ENCODE assay signal across 9 mouse cellular contexts in genomic region chr13:43250653-43251052, GRCm38 (mm10). TPM values are rescaled to one million over a fixed set of nuclear protein-coding genes. Genes with fewer than 3 reads are reported as not detected.
DNase-seq lines count a peak whose midpoint lies in the region; ATAC-seq and TF ChIP-seq lines count a peak whose summit lies in the region.
"Had no signal": no experiment of that assay in that cellular context is flagged by ENCODE, and none has a peak within 500 bp of the region (broad histone marks: within the 10 kb centered on the region; RNA-seq: fewer than 3 reads in every experiment).

No protein-coding gene starts in this region.

- no peak for TF ChIP-seq CTCF in layer of hippocampus, adult 2 months (conservative IDR thresholded peaks at IDR 0.05)

- H3K4me3 ChIP-seq in layer of hippocampus, adult 2 months, result no peak overlapping the region

- H3K27ac ChIP-seq in layer of hippocampus, adult 2 months, result peak overlapping the region; percentile 40

- DNase-seq in layer of hippocampus, adult 2 months (ENCODE audit: low spot score in 2 of 2), result no peak
- DNase-seq in layer of hippocampus, postnatal 36 days, result no peak
- peak; percentile 73 to 76 for DNase-seq in lung, postnatal 4 days
- peak; percentile 33 to 41 for DNase-seq in thymus, postnatal 10 days (ENCODE audit: low spot score in 2 of 2)
- DNase-seq in right cerebral cortex, postnatal 14 days, result no peak
- no peak for DNase-seq in retina, postnatal 1 day
- no peak for DNase-seq in left cerebral cortex, adult 18-20 months (ENCODE audit: low spot score in 2 of 2)

- ATAC-seq in granulocyte monocyte progenitor cell, adult 5-6 weeks (replicated peaks; ENCODE audit: poor library complexity, severe bottlenecking), result peak; percentile 93
- ATAC-seq: Patski had no signal

RNA-seq across cellular contexts. Expression of gene Gfod1, which starts 53.3 kb away (rescaled TPM):
- 10 to 100 TPM; 94.6 to 99.3 TPM for total RNA-seq in layer of hippocampus, adult 2 months (2021)
- 100 to 1,000 TPM in 1 of 2 experiments, 10 to 100 TPM in 1; 98.0 to 109 TPM for total RNA-seq in layer of hippocampus, postnatal 36 days (2021)
- 13.2 and 13.9 TPM in 2 replicates for total RNA-seq in granulocyte monocyte progenitor cell, adult 5-6 weeks (2014; fragmentation: Nextera tagmentation)
- total RNA-seq in granulocyte monocyte progenitor cell, adult 5-6 weeks (2017), result 7.5 and 7.8 TPM in 2 replicates
- total RNA-seq in left cerebral cortex, adult 18-20 months (2021), result 100 to 1,000 TPM; 116 to 128 TPM

Comparison
In these comparisons a context has a peak if more than half of its experiments do, and no peak if none do; other contexts are left out.
1. DNase-seq: peak in lung, postnatal 4 days (2 of 2) and thymus, postnatal 10 days (2 of 2); none in layer of hippocampus, adult 2 months (0 of 2), layer of hippocampus, postnatal 36 days (0 of 2), right cerebral cortex, postnatal 14 days (single experiment), retina, postnatal 1 day (single experiment) and left cerebral cortex, adult 18-20 months (0 of 2).
2. RNA of gene Gfod1, which starts 53.3 kb away (total RNA-seq): 116 to 128 TPM in left cerebral cortex, adult 18-20 months, 98.0 to 109 TPM in layer of hippocampus, postnatal 36 days and 94.6 to 99.3 TPM in layer of hippocampus, adult 2 months; 7.5 to 13.9 TPM in granulocyte monocyte progenitor cell, adult 5-6 weeks; every median in the first group is over 4 times any median in the second.